Mouse (Mus musculus) forebrain, postnatal 0 days (tissue): Measurements from ENCODE around the gene Ikzf3. TPM values are rescaled to one million over a fixed set of nuclear protein-coding genes. Genes with fewer than 3 reads are reported as not detected.

Experiments
- ATAC-seq: fragments of 200-750 bp; cut with Nextera tagmentation; 2 replicates; pipeline ENCODE4 v1.8.0; 2017; ENCODE audit warnings: mild to moderate bottlenecking, moderate library complexity
- DNase-seq: peaks from one replicate; pipeline ENCODE4 v3.0.0-alpha.2; 2015
- H3K27ac ChIP-seq: fragments of 300-500 bp; sonication (generic); 2 replicates; pipeline ENCODE4 v1.5.1; 2014; ENCODE audit warnings: low read depth, mild to moderate bottlenecking, antibody characterized with exemption, low read length, moderate library complexity, mixed read lengths
- H3K27me3 ChIP-seq: fragments of 300-500 bp; sonication (generic); 2 replicates; pipeline ENCODE4 v1.6.1; 2014; ENCODE audit warnings: mild to moderate bottlenecking, low read length, mixed read lengths; ENCODE audit not compliant: insufficient read depth
- H3K36me3 ChIP-seq: fragments of 300-500 bp; sonication (generic); 2 replicates; pipeline ENCODE4 v1.6.1; 2014; ENCODE audit warnings: mild to moderate bottlenecking, moderate library complexity; ENCODE audit not compliant: insufficient read depth
- H3K4me1 ChIP-seq: fragments of 300-500 bp; sonication (generic); 2 replicates; pipeline ENCODE4 v1.6.1; 2014; ENCODE audit warnings: antibody characterized with exemption; ENCODE audit not compliant: insufficient read depth
- H3K4me2 ChIP-seq: fragments of 300-500 bp; sonication (generic); 2 replicates; pipeline ENCODE4 v1.6.1; 2014; ENCODE audit warnings: low read depth, mild to moderate bottlenecking, moderate library complexity
- H3K4me3 ChIP-seq: fragments of 300-500 bp; sonication (generic); 2 replicates; pipeline ENCODE4 v1.5.1; 2014; ENCODE audit warnings: low read depth, low read length, mixed read lengths
- H3K9ac ChIP-seq: fragments of 300-500 bp; sonication (generic); 2 replicates; pipeline ENCODE4 v1.6.1; 2014; ENCODE audit warnings: mild to moderate bottlenecking
- H3K9me3 ChIP-seq: fragments of 300-500 bp; sonication (generic); 2 replicates; pipeline ENCODE4 v1.6.1; 2016; ENCODE audit warnings: low read length
- CTCF ChIP-seq: sonication (generic); IDR thresholded peaks from 2 replicates; pipeline ENCODE4 v1.5.1; 2016; ENCODE audit warnings: antibody characterized with exemption, control low read depth, low read depth
- WGBS: fragments of 180-500 bp; shearing (Covaris S2); extraction: QIAGEN DNeasy Blood & Tissue Kit; methylation state at CpG from one replicate; pipeline ENCODE4 v1.1.7; 2014; 5-methylcytosine and 5-hydroxymethylcytosine counted together
- polyA plus RNA-seq: library from polyadenylated mRNA; unstranded; fragments of >200 nt; fragmentation: Nextera tagmentation; extraction: Ambion mirVana; gene quantifications from 2 replicates; pipeline ENCODE4 v1.2.1, GENCODE M21; 2015
- total RNA-seq: library from RNA; depleted of rRNA; stranded (reverse); fragments of >200 nt; gene quantifications from 2 replicates; pipeline ENCODE4 v1.2.3, GENCODE M21; 2014

The Ikzf3 gene
- total and polyA plus RNA-seq, 2 experiments from 2014 or later: 0.14 to 0.21 TPM

- no peak for ATAC-seq
- no peak for TF ChIP-seq CTCF
Observed at GRCm38 (mm10) chr11:98512881-98513280, 33.0 kb downstream of the Ikzf3 start.

GRCm38 (mm10) chr11:98510125-98510524 is 35.7 kb downstream of the Ikzf3 start:
- no peak for TF ChIP-seq CTCF
- H3K27me3 ChIP-seq: no peaks in the 10 kb centered on the region
- ATAC-seq: no peak
- no peak overlapping the region for H3K9ac ChIP-seq
- no peak overlapping the region for H3K4me2 ChIP-seq
- no peak for DNase-seq
- WGBS: 88% methylated on average over 8 of the region's 8 CpGs
- no peak overlapping the region for H3K4me3 ChIP-seq
- H3K36me3 ChIP-seq: no peaks in the 10 kb centered on the region
- H3K27ac ChIP-seq: no peak overlapping the region
- H3K9me3 ChIP-seq: no peaks in the 10 kb centered on the region
- H3K4me1 ChIP-seq: no peaks in the 10 kb centered on the region

More at GRCm38 (mm10) chr11:98512881-98513280, 33.0 kb downstream of the Ikzf3 start:
- Histone ChIP-seq H3K27ac (no peak overlapping the region), H3K4me1 (no peaks in the 10 kb centered on the region), H3K27me3 (no peaks in the 10 kb centered on the region), H3K9me3 (no peaks in the 10 kb centered on the region), H3K36me3 (no peaks in the 10 kb centered on the region), H3K4me3 (no peak overlapping the region), H3K4me2 (no peak overlapping the region), H3K9ac (no peak overlapping the region)
- 93% methylated on average over 13 of the region's 13 CpGs for WGBS
- no peak for DNase-seq

- DNase-seq (peak; percentile 68), ATAC-seq (peak; percentile 51)
- Histone ChIP-seq H3K4me3 (no peak overlapping the region), H3K27ac (no peak overlapping the region), H3K9me3 (no peaks in the 10 kb centered on the region), H3K4me2 (no peak overlapping the region), H3K9ac (no peak overlapping the region), H3K27me3 (no peaks in the 10 kb centered on the region), H3K4me1 (no peaks in the 10 kb centered on the region), H3K36me3 (no peaks in the 10 kb centered on the region)
- TF ChIP-seq CTCF: no peak
- 54% methylated on average over 7 of the region's 7 CpGs for WGBS
Observed at GRCm38 (mm10) chr11:98509434-98509833, 36.4 kb downstream of the Ikzf3 start.

DNA sequence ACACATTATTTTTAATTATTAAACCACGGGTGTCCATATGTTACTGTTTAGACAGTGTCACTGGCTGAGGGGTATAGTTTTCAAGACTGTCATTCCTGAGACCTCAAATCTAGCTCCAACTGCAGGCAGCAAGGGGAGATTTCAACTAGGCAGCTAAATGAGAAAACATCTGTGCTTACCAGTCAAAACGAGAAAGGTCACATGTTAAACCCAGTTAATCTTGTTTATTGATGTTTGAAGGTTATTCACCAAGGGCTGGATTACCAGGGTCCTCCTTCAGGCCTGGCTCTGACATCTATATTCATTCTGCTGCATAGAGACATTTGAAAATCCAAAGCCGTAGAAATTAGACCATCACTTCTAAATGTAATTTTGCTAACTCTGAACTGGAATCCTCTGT is 40.9 kb downstream of the Ikzf3 start:
- no peak for DNase-seq
- WGBS: 69% methylated on average over 3 of the region's 3 CpGs

GRCm38 (mm10) chr11:98497388-98498288 is 48.2 kb downstream of the Ikzf3 start:
- H3K4me3 ChIP-seq: no peak overlapping the region
- no peak overlapping the region; the same call in 1 of the 2 replicates for H3K4me2 ChIP-seq
- no peak for TF ChIP-seq CTCF
- H3K4me1 ChIP-seq: 0 out of 2 replicates have a peak, but pooled peaks cover 3% of the 10 kb centered on the region
- H3K27me3 ChIP-seq: no peaks in the 10 kb centered on the region
- H3K9me3 ChIP-seq: no peaks in the 10 kb centered on the region
- WGBS: 17% methylated on average over 22 of the region's 22 CpGs
- no peak overlapping the region for H3K27ac ChIP-seq
- DNase-seq: peak; percentile 17
- no peaks in the 10 kb centered on the region for H3K36me3 ChIP-seq
- no peak overlapping the region for H3K9ac ChIP-seq
- no peak for ATAC-seq

More for the DNA sequence above, 40.9 kb downstream of the Ikzf3 start:
- Histone ChIP-seq H3K9me3 (no peaks in the 10 kb centered on the region), H3K27ac (no peak overlapping the region), H3K36me3 (no peaks in the 10 kb centered on the region), H3K9ac (no peak overlapping the region), H3K4me2 (no peak overlapping the region), H3K4me1 (no peaks in the 10 kb centered on the region), H3K4me3 (no peak overlapping the region), H3K27me3 (no peaks in the 10 kb centered on the region)
- no peak for ATAC-seq
- TF ChIP-seq CTCF: no peak

DNA sequence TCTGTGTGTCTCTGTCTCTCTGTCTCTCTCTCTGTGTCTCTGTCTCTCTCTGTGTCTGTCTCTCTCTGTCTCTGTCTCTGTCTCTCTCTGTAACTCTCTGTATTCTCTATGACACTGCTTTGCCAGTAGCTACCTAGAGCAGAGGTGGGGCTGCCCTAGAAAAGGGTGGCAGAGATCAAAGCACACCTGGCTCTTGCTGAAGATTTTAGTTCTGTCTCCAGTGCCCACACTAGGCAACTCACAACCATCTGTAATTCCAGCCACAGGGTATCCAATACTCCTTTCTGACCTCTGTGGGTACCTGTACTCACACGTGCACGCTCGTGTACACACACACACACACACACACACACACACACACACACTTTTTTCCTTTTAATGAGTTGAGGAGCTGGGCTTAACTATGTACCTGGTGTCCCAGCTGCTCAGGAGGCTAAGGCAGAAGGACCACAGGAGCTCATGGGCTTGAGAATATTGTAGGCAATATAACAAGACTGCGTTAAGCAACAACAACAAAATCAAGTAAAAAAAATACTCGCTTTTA is 50.6 kb downstream of the Ikzf3 start:
- WGBS: 89% methylated on average over 5 of the region's 5 CpGs
- no peaks in the 10 kb centered on the region for H3K36me3 ChIP-seq
- H3K4me2 ChIP-seq: no peak overlapping the region
- H3K9me3 ChIP-seq: no peaks in the 10 kb centered on the region
- DNase-seq (no peak), ATAC-seq (no peak)
- H3K9ac ChIP-seq: no peak overlapping the region
- H3K4me3 ChIP-seq: no peak overlapping the region
- 0 out of 2 replicates have a peak, but pooled peaks cover 3% of the 10 kb centered on the region for H3K4me1 ChIP-seq
- no peak for TF ChIP-seq CTCF
- no peaks in the 10 kb centered on the region for H3K27me3 ChIP-seq
- H3K27ac ChIP-seq: no peak overlapping the region

DNA sequence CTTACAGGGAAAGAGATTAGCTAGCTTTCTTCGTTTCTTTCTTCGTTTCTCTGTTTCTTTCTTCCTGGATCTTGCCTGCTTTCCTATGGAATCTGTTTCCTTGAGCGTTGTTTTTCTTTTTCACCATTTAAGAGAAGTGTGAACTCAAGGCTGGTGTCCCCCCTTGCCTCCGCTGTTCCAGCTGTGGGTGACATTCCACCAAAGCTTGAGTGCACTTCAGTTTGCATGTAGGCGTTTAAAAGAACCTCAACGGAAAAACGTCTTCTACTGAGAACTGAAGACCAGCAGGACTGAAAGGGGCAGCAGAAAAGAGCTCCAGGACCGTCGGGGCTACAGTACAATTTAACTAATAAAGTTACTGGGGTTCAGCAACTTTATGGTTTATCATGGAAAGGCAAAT is 52.4 kb downstream of the Ikzf3 start:
- Histone ChIP-seq H3K4me2 (no peak overlapping the region), H3K4me3 (no peak overlapping the region), H3K9ac (no peak overlapping the region), H3K36me3 (no peaks in the 10 kb centered on the region), H3K27me3 (no peaks in the 10 kb centered on the region), H3K27ac (no peak overlapping the region), H3K4me1 (0 out of 2 replicates have a peak, but pooled peaks cover 3% of the 10 kb centered on the region), H3K9me3 (no peaks in the 10 kb centered on the region)
- no peak for ATAC-seq
- 68% methylated on average over 9 of the region's 9 CpGs for WGBS
- no peak for DNase-seq
- TF ChIP-seq CTCF: no peak
